Mouse (Mus musculus): ENCODE results near the gene Fzd1.

The Fzd1 gene

GRCm38 (mm10) chr5:4757902-4758301, at the start of gene Fzd1:
Fzd1 (minus strand) TSS chr5:4758035.
- DNase-seq (ENCODE audit: low read depth, low spot score) = peak; percentile 97

- DNase-seq (ENCODE audit: low read depth, low spot score) = peak; percentile 23
These were observed 47.4 kb upstream of the Fzd1 start for GRCm38 (mm10) chr5:4805228-4805627.

- no peak for DNase-seq (ENCODE audit: low read depth, low spot score)
These were observed 45.9 kb upstream of the Fzd1 start for GRCm38 (mm10) chr5:4803708-4804107.

- DNase-seq (ENCODE audit: low read depth, low spot score) = no peak
These were observed 44.1 kb upstream of the Fzd1 start for GRCm38 (mm10) chr5:4801971-4802370.

- peak; percentile 18 for DNase-seq (ENCODE audit: low read depth, low spot score)
These were observed 43.4 kb upstream of the Fzd1 start for GRCm38 (mm10) chr5:4801096-4801850.

GRCm38 (mm10) chr5:4791219-4791618, 33.4 kb upstream of the Fzd1 start:
- DNase-seq (ENCODE audit: low read depth, low spot score) = no peak

GRCm38 (mm10) chr5:4790265-4790664, 32.4 kb upstream of the Fzd1 start:
- DNase-seq (ENCODE audit: low read depth, low spot score) = no peak

- DNase-seq (ENCODE audit: low read depth, low spot score) = no peak
These were observed 30.6 kb upstream of the Fzd1 start for GRCm38 (mm10) chr5:4788484-4788883.

GRCm38 (mm10) chr5:4786816-4787215, 29.0 kb upstream of the Fzd1 start:
- DNase-seq (ENCODE audit: low read depth, low spot score) = no peak

GRCm38 (mm10) chr5:4778274-4778673, 20.4 kb upstream of the Fzd1 start:
- DNase-seq (ENCODE audit: low read depth, low spot score) = no peak

GRCm38 (mm10) chr5:4776495-4776894, 18.7 kb upstream of the Fzd1 start:
- no peak for DNase-seq (ENCODE audit: low read depth, low spot score)

- DNase-seq (ENCODE audit: low read depth, low spot score) = no peak
These were observed 15.4 kb upstream of the Fzd1 start for GRCm38 (mm10) chr5:4773090-4773772.

- no peak for DNase-seq (ENCODE audit: low read depth, low spot score)
These were observed 12.8 kb upstream of the Fzd1 start for GRCm38 (mm10) chr5:4770609-4771008.

- no peak for DNase-seq (ENCODE audit: low read depth, low spot score)
These were observed 10.1 kb upstream of the Fzd1 start for GRCm38 (mm10) chr5:4767896-4768295.

GRCm38 (mm10) chr5:4766719-4767118, 8.9 kb upstream of the Fzd1 start:
- no peak for DNase-seq (ENCODE audit: low read depth, low spot score)

GRCm38 (mm10) chr5:4761891-4762290, 4.1 kb upstream of the Fzd1 start:
- no peak for DNase-seq (ENCODE audit: low read depth, low spot score)

- DNase-seq (ENCODE audit: low read depth, low spot score) = peak; percentile 27
These were observed 671 bp upstream of the Fzd1 start for GRCm38 (mm10) chr5:4758331-4759080.

GRCm38 (mm10) chr5:4756871-4757711, 744 bp downstream of the Fzd1 start:
- peak; percentile 56 for DNase-seq (ENCODE audit: low read depth, low spot score)

- no peak for DNase-seq (ENCODE audit: low read depth, low spot score)
These were observed 1.7 kb downstream of the Fzd1 start for GRCm38 (mm10) chr5:4756001-4756681.

- no peak for DNase-seq (ENCODE audit: low read depth, low spot score)
These were observed 2.5 kb downstream of the Fzd1 start for GRCm38 (mm10) chr5:4755326-4755725.

GRCm38 (mm10) chr5:4754701-4755281, 3.0 kb downstream of the Fzd1 start:
- no peak for DNase-seq (ENCODE audit: low read depth, low spot score)
